Mouse (Mus musculus) limb, embryonic 12.5 days (tissue): ENCODE data around the gene Lrrn3. TPM values are rescaled to one million over a fixed set of nuclear protein-coding genes. Genes with fewer than 3 reads are reported as not detected.
A peak's percentile ranks its signal among the peaks of the same experiment; 100 is the strongest.

Source experiments
- ATAC-seq: fragments of 200-750 bp; cut with Nextera tagmentation; 2 replicates; pipeline ENCODE4 v1.8.0; 2017; ENCODE audit warnings: low read depth, moderate TSS enrichment; ENCODE audit not compliant: insufficient number of reproducible peaks, insufficient read depth, low FRiP score, low TSS enrichment
- H3K27ac ChIP-seq: fragments of 300-500 bp; sonication (generic); 2 replicates; pipeline ENCODE4 v1.5.1; 2016; ENCODE audit warnings: mild to moderate bottlenecking, moderate library complexity
- H3K27me3 ChIP-seq: fragments of 300-500 bp; sonication (generic); 2 replicates; pipeline ENCODE4 v1.6.1; 2016; ENCODE audit warnings: mild to moderate bottlenecking, moderate library complexity
- H3K36me3 ChIP-seq: fragments of 300-500 bp; sonication (generic); 2 replicates; pipeline ENCODE4 v1.6.1; 2016; ENCODE audit warnings: mild to moderate bottlenecking, moderate library complexity
- H3K4me1 ChIP-seq: fragments of 300-500 bp; sonication (generic); replicated peaks from 2 replicates; pipeline ENCODE4 v1.6.1; 2016
- H3K4me2 ChIP-seq: fragments of 300-500 bp; sonication (generic); 2 replicates; pipeline ENCODE4 v1.6.1; 2016; ENCODE audit warnings: mild to moderate bottlenecking, moderate library complexity
- H3K4me3 ChIP-seq: fragments of 300-500 bp; sonication (generic); replicated peaks from 2 replicates; pipeline ENCODE4 v1.5.1; 2016; ENCODE audit warnings: mild to moderate bottlenecking
- H3K9ac ChIP-seq: fragments of 300-500 bp; sonication (generic); replicated peaks from 2 replicates; pipeline ENCODE4 v1.6.1; 2016; ENCODE audit warnings: mild to moderate bottlenecking, moderate library complexity
- H3K9me3 ChIP-seq: fragments of 300-500 bp; sonication (generic); 2 replicates; pipeline ENCODE4 v1.6.1; 2016; ENCODE audit warnings: mild to moderate bottlenecking, moderate library complexity
- WGBS: fragments of 180-500 bp; shearing (Covaris S2); methylation state at CpG from one replicate; pipeline ENCODE4 v1.1.7; 2016; 5-methylcytosine and 5-hydroxymethylcytosine counted together
- polyA plus RNA-seq: library from polyadenylated mRNA; unstranded; fragments of >200 nt; fragmentation: Nextera tagmentation; extraction: Ambion mirVana; gene quantifications from 2 replicates; pipeline ENCODE4 v1.2.1, GENCODE M21; 2016

Gene Lrrn3
- polyA plus RNA-seq, 1 experiment from 2014 or later, result 8.9 TPM

DNA sequence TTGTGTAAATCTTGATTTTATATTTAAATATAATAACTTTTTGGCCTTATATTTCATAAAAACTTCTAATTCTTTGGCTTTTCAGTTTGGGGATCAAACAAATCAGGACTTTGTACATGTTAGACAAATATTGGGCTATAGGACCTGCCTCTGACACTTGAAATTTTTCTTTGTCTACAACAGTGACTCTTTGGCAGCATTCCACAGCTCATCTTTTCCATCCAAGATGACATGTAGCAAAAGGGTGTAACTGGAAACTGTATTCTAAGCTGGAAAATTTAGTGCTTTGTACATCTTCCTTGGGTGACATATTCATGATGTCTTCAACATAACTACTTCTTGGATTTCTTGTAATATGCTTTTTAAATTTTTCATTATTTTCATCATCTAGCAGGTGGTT, 57.4 kb downstream of the Lrrn3 start:
- ATAC-seq, result no peak
- Histone ChIP-seq H3K27me3 (no peaks in the 10 kb centered on the region), H3K27ac (no peak overlapping the region), H3K4me2 (no peak overlapping the region), H3K36me3 (no peaks in the 10 kb centered on the region), H3K4me3 (no peak overlapping the region), H3K4me1 (peaks cover 13% of the 10 kb centered on the region; the same call in 1 of the 2 replicates), H3K9ac (no peak overlapping the region), H3K9me3 (no peaks in the 10 kb centered on the region)

DNA sequence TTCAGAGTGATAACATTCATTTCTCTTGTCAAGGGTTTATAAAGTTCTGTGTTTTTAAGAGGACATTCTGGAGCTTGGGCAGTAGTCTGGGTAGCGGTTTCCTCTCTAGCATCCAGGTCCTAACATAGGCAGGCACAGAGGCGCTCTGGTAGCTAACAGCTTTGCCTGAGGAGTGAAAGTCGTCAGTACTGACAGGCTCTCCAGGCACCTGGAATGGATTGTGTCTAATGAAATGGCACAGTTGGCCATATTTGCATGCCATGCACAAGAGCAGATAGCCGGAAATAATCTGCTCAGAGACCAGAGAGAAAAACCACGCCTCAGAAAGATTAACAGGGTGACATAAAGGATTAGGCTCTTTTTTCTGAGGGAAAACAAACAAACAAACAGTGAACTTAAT, 58.8 kb downstream of the Lrrn3 start:
- ATAC-seq, result no peak
- Histone ChIP-seq H3K27ac (no peak overlapping the region), H3K27me3 (no peaks in the 10 kb centered on the region), H3K9ac (no peak overlapping the region), H3K4me2 (no peak overlapping the region), H3K9me3 (no peaks in the 10 kb centered on the region), H3K36me3 (no peaks in the 10 kb centered on the region), H3K4me3 (no peak overlapping the region), H3K4me1 (peaks cover 12% of the 10 kb centered on the region; the same call in 1 of the 2 replicates)
- 49% methylated on average over 5 of the region's 5 CpGs for WGBS

- Histone ChIP-seq H3K4me3 (no peak overlapping the region), H3K4me2 (no peak overlapping the region), H3K27ac (no peak overlapping the region), H3K36me3 (no peaks in the 10 kb centered on the region), H3K9ac (no peak overlapping the region), H3K27me3 (no peaks in the 10 kb centered on the region), H3K4me1 (peaks cover 8% of the 10 kb centered on the region; the same call in 1 of the 2 replicates), H3K9me3 (no peaks in the 10 kb centered on the region)
- ATAC-seq, result no peak
- WGBS, result 55% methylated on average over 9 of the region's 9 CpGs
Measured at GRCm38 (mm10) chr12:41425101-41425679, 61.0 kb downstream of the Lrrn3 start.

DNA sequence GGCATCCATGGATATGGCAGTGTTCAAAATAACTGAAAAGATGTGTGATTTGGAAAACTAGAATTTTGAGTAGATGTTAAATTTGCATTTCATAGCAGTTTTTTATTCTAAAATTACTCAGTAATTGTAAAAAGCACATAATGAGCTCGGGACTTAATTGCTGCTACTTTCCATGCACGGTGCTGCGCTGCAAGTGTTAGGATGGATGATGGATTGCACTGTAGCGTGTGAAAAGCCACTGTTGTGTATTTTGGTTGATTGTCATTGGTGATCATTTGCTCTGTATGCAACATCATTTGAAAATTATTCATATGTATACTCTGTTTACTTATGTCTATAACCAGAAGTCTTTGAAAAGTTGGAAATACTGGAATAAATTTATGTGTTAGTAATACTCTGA, 68.3 kb downstream of the Lrrn3 start:
- Histone ChIP-seq H3K27me3 (no peaks in the 10 kb centered on the region), H3K4me1 (peaks cover 7% of the 10 kb centered on the region; the same call in 1 of the 2 replicates), H3K4me2 (no peak overlapping the region), H3K9me3 (no peaks in the 10 kb centered on the region), H3K27ac (no peak overlapping the region), H3K4me3 (no peak overlapping the region), H3K36me3 (no peaks in the 10 kb centered on the region), H3K9ac (no peak overlapping the region)
- ATAC-seq, result no peak
- 87% methylated on average over 4 of the region's 4 CpGs for WGBS

DNA sequence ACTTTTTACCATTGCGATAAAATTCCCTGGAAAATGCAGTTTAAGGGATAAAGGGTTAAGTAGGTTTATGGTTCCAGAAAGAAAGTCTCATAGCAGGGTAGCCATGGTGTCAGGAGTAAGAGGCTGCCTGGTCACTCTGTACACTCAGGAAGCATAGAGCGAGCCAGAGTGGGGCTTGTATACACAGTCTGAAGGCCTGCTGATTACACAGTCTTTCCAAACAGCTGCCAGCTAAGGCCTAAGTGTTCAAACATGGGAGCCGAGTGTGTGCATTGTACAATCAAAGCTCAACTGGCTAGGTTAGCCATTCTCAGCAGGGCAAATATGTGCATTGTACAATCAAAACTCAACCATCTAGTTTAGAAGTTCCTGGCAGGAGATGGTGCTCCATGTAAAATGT, 69.1 kb downstream of the Lrrn3 start:
- Histone ChIP-seq H3K27ac (0 out of 2 replicates have a peak overlapping the region, but pooled peaks have one; percentile 30), H3K36me3 (no peaks in the 10 kb centered on the region), H3K27me3 (no peaks in the 10 kb centered on the region), H3K4me1 (peaks cover 7% of the 10 kb centered on the region; the same call in 1 of the 2 replicates), H3K4me3 (no peak overlapping the region), H3K9ac (no peak overlapping the region), H3K4me2 (no peak overlapping the region), H3K9me3 (no peaks in the 10 kb centered on the region)
- WGBS, result 58% methylated on average over 3 of the region's 3 CpGs
- ATAC-seq, result 0 out of 2 replicates have a peak, but pooled peaks have one; percentile 63

GRCm38 (mm10) chr12:41416635-41417034, 69.6 kb downstream of the Lrrn3 start:
- H3K4me1 ChIP-seq, result peaks cover 7% of the 10 kb centered on the region; the same call in 1 of the 2 replicates
- no peaks in the 10 kb centered on the region for H3K27me3 ChIP-seq
- H3K4me3 ChIP-seq, result no peak overlapping the region
- ATAC-seq, result no peak
- H3K27ac ChIP-seq, result no peak overlapping the region
- no peak overlapping the region for H3K9ac ChIP-seq
- no peak overlapping the region for H3K4me2 ChIP-seq
- H3K9me3 ChIP-seq, result no peaks in the 10 kb centered on the region
- no peaks in the 10 kb centered on the region for H3K36me3 ChIP-seq

DNA sequence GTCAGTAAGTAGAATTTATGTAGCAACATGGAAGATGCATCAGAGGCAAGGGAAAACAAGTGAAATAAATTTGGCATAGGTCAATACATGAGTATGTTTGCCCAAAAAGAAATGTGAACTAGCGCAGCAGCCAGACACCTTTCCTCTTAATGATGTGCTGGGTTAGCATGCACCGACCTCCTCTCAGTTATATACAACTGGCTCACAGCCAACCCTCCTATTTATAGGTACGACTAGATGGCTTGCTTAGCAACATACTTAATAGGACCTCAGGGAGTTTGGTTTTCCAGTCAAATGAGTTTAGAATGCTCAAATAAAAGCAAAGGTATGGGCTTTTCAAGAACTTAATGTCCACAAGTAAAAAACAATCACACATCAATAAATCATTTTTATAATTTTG, 76.8 kb downstream of the Lrrn3 start:
- Histone ChIP-seq H3K4me1 (peaks cover 21% of the 10 kb centered on the region), H3K4me2 (no peak overlapping the region), H3K9me3 (no peaks in the 10 kb centered on the region), H3K27ac (peak overlapping the region; percentile 66), H3K27me3 (no peaks in the 10 kb centered on the region), H3K4me3 (no peak overlapping the region), H3K36me3 (no peaks in the 10 kb centered on the region), H3K9ac (no peak overlapping the region)
- peak; percentile 90 for ATAC-seq
- 17% methylated on average over 3 of the region's 3 CpGs for WGBS

DNA sequence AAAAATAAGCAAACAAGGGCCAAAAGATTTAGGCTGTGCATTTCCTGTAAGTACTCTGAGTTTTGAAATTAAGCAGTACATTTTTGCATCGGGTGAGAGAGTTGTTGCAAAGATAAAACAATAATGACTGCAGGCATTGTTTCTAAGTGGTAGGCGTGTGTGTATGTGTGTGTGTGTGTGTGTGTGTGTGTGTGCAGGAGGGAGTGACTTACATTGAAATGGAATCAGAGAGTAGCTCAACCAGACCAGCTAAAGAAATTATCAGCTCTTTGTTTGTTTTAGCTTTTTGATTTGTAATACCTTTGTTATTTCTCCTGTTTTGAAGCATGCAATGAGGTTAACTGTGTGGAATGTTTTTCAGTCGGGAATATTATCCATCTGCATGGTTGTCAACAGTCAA, 84.3 kb downstream of the Lrrn3 start:
- Histone ChIP-seq H3K27me3 (no peaks in the 10 kb centered on the region), H3K4me3 (no peak overlapping the region), H3K4me1 (peaks cover 8% of the 10 kb centered on the region), H3K9ac (no peak overlapping the region), H3K36me3 (no peaks in the 10 kb centered on the region), H3K27ac (no peak overlapping the region), H3K9me3 (no peaks in the 10 kb centered on the region), H3K4me2 (no peak overlapping the region)
- ATAC-seq, result no peak
- 61% methylated on average over 3 of the region's 3 CpGs for WGBS
